Mouse (Mus musculus) forebrain, embryonic 14.5 days (tissue): ENCODE results near the gene Rps24. TPM values are rescaled to one million over a fixed set of nuclear protein-coding genes. Genes with fewer than 3 reads are reported as not detected.

ENCODE experiments used
- ATAC-seq: fragments of 200-750 bp; cut with Nextera tagmentation; 2 replicates; pipeline ENCODE4 v1.8.0; 2017; ENCODE audit warnings: mild to moderate bottlenecking, moderate library complexity
- DNase-seq: peaks from one replicate; pipeline ENCODE4 v3.0.0-alpha.2; 2015; ENCODE audit warnings: low spot score
- H3K27ac ChIP-seq: fragments of 300-500 bp; sonication (generic); 2 replicates; pipeline ENCODE4 v1.5.1; 2014; ENCODE audit warnings: low read depth, mild to moderate bottlenecking, control low read depth, low read length, moderate library complexity
- H3K27me3 ChIP-seq: fragments of 300-500 bp; sonication (generic); replicated peaks from 2 replicates; pipeline ENCODE4 v1.6.1; 2014; ENCODE audit warnings: low read length, control low read depth, mixed read lengths; ENCODE audit not compliant: control insufficient read depth, insufficient read depth
- H3K36me3 ChIP-seq: fragments of 300-500 bp; sonication (generic); 2 replicates; pipeline ENCODE4 v1.6.1; 2014; ENCODE audit warnings: low read length, control low read depth; ENCODE audit not compliant: control insufficient read depth, insufficient read depth
- H3K4me1 ChIP-seq: fragments of 300-500 bp; sonication (generic); 2 replicates; pipeline ENCODE4 v1.6.1; 2014; ENCODE audit warnings: antibody characterized with exemption, low read length, control low read depth; ENCODE audit not compliant: control insufficient read depth, insufficient read depth
- H3K4me2 ChIP-seq: fragments of 300-500 bp; sonication (generic); 2 replicates; pipeline ENCODE4 v1.6.1; 2014; ENCODE audit warnings: mild to moderate bottlenecking, control low read depth, low read length
- H3K4me3 ChIP-seq: fragments of 300-500 bp; sonication (generic); 2 replicates; pipeline ENCODE4 v1.5.1; 2014; ENCODE audit warnings: low read depth, low read length, control low read depth
- H3K9ac ChIP-seq: fragments of 300-500 bp; sonication (generic); 2 replicates; pipeline ENCODE4 v1.6.1; 2014; ENCODE audit warnings: mild to moderate bottlenecking, low read length, control low read depth, moderate library complexity
- H3K9me3 ChIP-seq: fragments of 300-500 bp; sonication (generic); replicated peaks from 2 replicates; pipeline ENCODE4 v1.6.1; 2016; ENCODE audit warnings: low read length, control low read depth, mixed read lengths; ENCODE audit not compliant: control insufficient read depth
- WGBS: fragments of 180-500 bp; shearing (Covaris S2); extraction: QIAGEN DNeasy Blood & Tissue Kit; methylation state at CpG from one replicate; pipeline ENCODE4 v1.1.7; 2014; 5-methylcytosine and 5-hydroxymethylcytosine counted together
- polyA plus RNA-seq: library from polyadenylated mRNA; unstranded; fragments of >200 nt; fragmentation: Nextera tagmentation; extraction: Ambion mirVana; gene quantifications from 2 replicates; pipeline ENCODE4 v1.2.1, GENCODE M21; 2014

Rps24 gene
- polyA plus RNA-seq, 1 experiment from 2014 or later = 919 TPM

DNA sequence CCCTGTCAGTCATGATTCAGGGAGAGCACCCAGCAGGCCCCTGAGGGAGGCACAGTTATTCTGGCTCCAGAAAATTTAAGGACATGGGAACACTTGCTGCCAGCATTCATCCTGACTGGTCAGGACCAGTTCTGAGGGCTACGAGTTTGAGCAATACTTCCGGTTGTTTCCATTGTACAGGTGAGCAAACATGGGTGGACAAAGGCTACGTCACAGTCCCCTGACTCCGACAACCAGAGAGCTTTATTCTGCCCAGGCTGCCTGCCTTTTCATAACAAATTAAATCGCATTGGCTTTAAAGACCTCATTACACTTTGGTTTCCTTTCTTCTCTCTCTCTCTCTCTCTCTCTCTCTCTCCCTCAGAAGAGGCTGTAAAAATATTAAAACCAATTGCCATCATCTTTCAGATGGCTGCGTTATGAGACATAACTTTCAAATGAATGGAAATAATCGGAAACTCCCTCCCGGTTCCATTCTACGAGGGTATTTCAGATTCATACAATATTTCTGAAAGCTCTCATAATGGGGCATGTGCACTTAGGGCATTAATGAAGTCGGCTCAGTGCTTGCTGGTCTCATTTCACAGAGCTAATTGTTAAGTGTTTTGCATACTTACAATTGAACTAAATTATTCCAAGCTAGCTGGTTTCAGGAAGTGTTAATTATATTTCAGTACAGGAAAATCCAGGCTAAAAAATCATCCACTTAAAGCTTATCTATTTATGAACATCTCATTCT lies 38.9 kb downstream of the Rps24 start:
- Histone ChIP-seq H3K4me2 (peak overlapping the region; percentile 26), H3K36me3 (no peaks in the 10 kb centered on the region), H3K27ac (peak overlapping the region; percentile 94), H3K27me3 (no peaks in the 10 kb centered on the region), H3K9me3 (no peaks in the 10 kb centered on the region), H3K9ac (peak overlapping the region; percentile 0; the same call in 1 of the 2 replicates), H3K4me3 (no peak overlapping the region), H3K4me1 (peaks cover 21% of the 10 kb centered on the region)
- DNase-seq (peak; percentile 89), ATAC-seq (peak; percentile 80)
- WGBS = 3% methylated on average over 10 of the region's 10 CpGs

DNA sequence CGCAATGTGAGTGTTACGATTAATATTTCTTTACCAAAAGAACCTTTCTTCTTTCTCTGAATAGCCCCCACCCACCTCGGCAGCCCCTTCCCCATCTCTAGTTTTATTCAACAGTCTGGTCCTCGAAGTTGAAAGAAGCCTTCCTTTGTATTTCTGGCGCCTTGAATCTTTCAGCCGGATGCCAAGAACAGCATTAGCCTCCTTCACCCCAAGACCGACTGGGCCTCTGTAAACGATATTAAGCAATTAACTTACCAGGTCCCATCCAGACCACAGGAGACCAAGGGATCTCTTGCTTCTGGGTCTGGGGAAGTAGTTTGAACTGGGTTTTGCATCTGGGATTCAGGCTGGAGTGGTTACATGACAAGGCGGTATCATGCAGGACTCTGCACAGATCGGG lies 39.5 kb downstream of the Rps24 start:
- peak; percentile 82 for DNase-seq
- Histone ChIP-seq H3K9ac (0 out of 2 replicates have a peak overlapping the region, but pooled peaks have one; percentile 0), H3K4me1 (peaks cover 24% of the 10 kb centered on the region), H3K27ac (peak overlapping the region; percentile 94), H3K36me3 (no peaks in the 10 kb centered on the region), H3K9me3 (no peaks in the 10 kb centered on the region), H3K27me3 (no peaks in the 10 kb centered on the region), H3K4me2 (peak overlapping the region; percentile 26), H3K4me3 (no peak overlapping the region)
- ATAC-seq = peak; percentile 57
- WGBS = 12% methylated on average over 10 of the region's 10 CpGs

DNA sequence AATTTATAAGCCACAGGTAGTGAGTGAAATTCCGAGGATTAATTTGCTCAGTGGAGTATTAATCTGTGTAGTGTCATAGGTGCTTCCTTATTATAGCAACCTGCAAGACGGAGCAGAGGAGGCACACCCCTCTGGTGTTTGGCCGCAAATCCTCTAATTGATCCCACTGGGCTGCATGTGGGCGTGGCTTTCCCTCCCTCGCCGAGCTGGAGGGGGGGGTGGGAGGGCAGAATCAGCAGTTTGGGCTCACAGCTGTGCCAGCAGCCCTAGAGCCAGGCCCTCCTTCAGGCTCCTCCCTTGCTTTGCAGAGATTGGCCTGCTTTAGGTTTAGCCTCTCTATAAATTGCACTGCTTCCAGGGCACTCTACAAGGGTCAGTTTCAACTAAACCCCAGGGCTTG lies 43.3 kb downstream of the Rps24 start:
- 2% methylated on average over 6 of the region's 6 CpGs for whole genome bisulfite sequencing
- Histone ChIP-seq H3K36me3 (no peaks in the 10 kb centered on the region), H3K4me3 (no peak overlapping the region), H3K9ac (no peak overlapping the region), H3K9me3 (no peaks in the 10 kb centered on the region), H3K4me1 (peaks cover 33% of the 10 kb centered on the region), H3K27me3 (no peaks in the 10 kb centered on the region), H3K27ac (peak overlapping the region; percentile 59), H3K4me2 (no peak overlapping the region)
- DNase-seq (peak; percentile 81), ATAC-seq (peak; percentile 61)

DNA sequence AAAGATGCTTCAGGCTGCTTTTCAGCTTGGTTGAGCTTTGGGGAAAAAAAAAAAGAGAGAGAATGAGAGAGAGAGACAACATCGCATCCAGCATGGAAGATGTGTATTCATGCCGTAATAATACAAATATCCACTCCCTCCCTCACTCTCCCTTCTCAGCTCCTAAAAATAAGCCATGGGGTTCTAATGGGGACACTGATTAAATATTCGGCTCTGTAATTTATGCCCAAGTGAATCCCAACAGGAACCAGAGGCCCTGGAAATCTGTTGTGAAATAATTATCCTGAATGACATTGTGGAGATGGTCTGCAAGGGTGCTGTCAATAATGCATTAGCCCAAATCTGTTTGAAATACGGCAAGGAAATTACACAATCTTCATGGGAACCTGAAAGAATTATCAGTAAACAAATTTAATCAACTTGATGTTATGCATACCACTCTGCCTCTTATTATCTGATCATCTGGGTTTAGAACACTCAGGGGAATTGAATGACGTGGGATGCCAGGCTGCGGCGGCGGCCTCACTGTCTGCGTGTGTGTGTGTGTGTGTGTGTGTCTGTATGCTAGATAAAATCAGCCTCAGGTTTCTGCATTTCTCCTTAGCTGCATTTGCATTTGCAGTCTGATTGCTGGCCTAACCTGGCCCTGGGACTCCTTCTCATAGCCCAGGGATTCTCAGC lies 48.1 kb downstream of the Rps24 start:
- Histone ChIP-seq H3K27ac (peak overlapping the region; percentile 29; the same call in 1 of the 2 replicates), H3K9me3 (peaks cover 3% of the 10 kb centered on the region; the same call in 1 of the 2 replicates), H3K4me1 (peaks cover 20% of the 10 kb centered on the region), H3K27me3 (no peaks in the 10 kb centered on the region), H3K36me3 (no peaks in the 10 kb centered on the region), H3K4me2 (no peak overlapping the region), H3K9ac (no peak overlapping the region), H3K4me3 (no peak overlapping the region)
- ATAC-seq = peak; percentile 45; the same call in 1 of the 2 replicates
- peak; percentile 80 for DNase-seq
- WGBS = 38% methylated on average over 9 of the region's 9 CpGs

DNA sequence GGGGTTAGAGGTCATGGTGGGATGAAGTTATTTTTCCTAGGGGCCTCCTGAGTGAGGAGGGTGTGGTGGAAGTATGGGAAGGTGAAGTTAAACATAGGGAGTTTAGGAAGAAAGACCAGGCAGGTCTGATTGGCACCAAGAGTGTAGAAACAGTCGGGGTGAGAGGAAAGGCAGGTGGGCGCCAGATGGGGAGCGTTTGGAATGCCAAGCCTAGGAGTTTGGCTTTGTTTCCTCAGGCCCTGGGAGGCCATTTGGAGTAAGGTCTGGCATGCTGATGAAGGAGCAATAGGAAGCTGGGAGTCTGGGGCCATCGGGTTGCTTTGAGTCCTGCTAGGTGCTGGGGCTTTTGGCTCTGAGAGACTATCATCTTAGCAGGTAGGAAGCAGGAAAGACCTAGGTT lies 56.0 kb downstream of the Rps24 start:
- DNase-seq = peak; percentile 61
- peak; percentile 83 for ATAC-seq
- Histone ChIP-seq H3K9ac (no peak overlapping the region), H3K27me3 (no peaks in the 10 kb centered on the region), H3K4me1 (peaks cover 4% of the 10 kb centered on the region; the same call in 1 of the 2 replicates), H3K9me3 (peaks cover 5% of the 10 kb centered on the region; the same call in 1 of the 2 replicates), H3K27ac (no peak overlapping the region; the same call in 1 of the 2 replicates), H3K36me3 (no peaks in the 10 kb centered on the region), H3K4me3 (no peak overlapping the region), H3K4me2 (no peak overlapping the region)
- 66% methylated on average over 4 of the region's 4 CpGs for WGBS

DNA sequence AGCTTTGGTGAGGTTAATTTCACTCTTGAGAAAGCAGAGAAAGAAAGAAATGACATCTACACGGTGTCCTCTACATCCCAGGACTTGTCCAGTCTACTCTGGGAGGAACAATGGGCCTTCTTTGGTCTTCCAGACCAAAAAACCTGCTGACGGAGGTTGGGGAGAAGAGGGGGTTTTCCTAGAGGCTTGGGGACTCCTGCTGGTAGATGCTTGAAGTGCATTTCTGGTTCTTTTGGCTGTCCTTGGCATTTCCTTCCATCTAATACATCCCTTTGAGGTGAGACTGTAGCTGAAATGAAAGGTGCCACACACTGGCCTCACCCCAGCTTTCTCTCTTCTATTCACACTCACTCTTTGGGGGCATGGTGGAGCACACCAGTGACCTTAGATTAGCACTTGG lies 57.1 kb downstream of the Rps24 start:
- peaks cover 4% of the 10 kb centered on the region; the same call in 1 of the 2 replicates for H3K4me1 ChIP-seq
- H3K9me3 ChIP-seq = peaks cover 5% of the 10 kb centered on the region; the same call in 1 of the 2 replicates
- no peaks in the 10 kb centered on the region for H3K27me3 ChIP-seq
- WGBS = 33% methylated on average over 2 of the region's 2 CpGs
- ATAC-seq = peak; percentile 68
- no peak overlapping the region for H3K9ac ChIP-seq
- peak; percentile 67 for DNase-seq
- H3K27ac ChIP-seq = no peak overlapping the region
- no peak overlapping the region for H3K4me2 ChIP-seq
- H3K4me3 ChIP-seq = no peak overlapping the region
- H3K36me3 ChIP-seq = no peaks in the 10 kb centered on the region

Other genes starting within 250 kb of the Rps24 start
- gene Dlg5, start 241.2 kb upstream of the Rps24 start, polyA plus RNA-seq = 20.3 and 22.5 TPM in 2 replicates
- not detected in 2 replicates for gene E330034G19Rik, start 193.9 kb upstream of the Rps24 start, polyA plus RNA-seq
- 14.7 and 15.5 TPM in 2 replicates for gene Polr3a, start 67 bp upstream of the Rps24 start, polyA plus RNA-seq